ENCODE assay signal across 26 mouse cellular contexts in the genomic region with DNA sequence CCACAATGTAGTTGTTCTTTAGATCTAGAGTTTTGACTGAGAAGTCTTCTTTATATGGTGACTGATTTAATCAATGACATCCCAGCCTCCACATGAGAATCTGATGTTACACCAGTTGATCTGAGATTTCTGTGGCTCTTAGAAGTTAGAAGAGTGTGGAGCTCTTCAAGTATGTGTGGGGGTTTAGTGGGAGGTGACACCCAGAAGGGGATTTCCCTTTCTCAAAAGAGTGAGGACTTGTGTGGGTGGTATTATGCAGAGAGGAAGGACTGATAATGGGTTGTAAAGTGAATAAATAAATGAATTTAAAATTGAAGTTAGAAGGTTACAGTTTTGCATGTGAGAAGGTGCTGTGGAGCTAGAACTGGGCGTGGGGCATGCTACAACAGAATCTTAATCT.
"Had no signal": no experiment of that assay in that cellular context is flagged by ENCODE, and none has a peak within 500 bp of the region (broad histone marks: within the 10 kb centered on the region; RNA-seq: fewer than 3 reads in every experiment).

No protein-coding gene starts in this region.

- H3K27me3 ChIP-seq: heart, embryonic 13.5 days; heart, embryonic 15.5 days; hindbrain, embryonic 13.5 days; hindbrain, embryonic 15.5 days; kidney, embryonic 15.5 days; limb, embryonic 13.5 days; limb, embryonic 15.5 days; liver, embryonic 12.5 days had no signal

- H3K4me1 ChIP-seq: heart, embryonic 10.5 days; heart, embryonic 13.5 days; heart, embryonic 15.5 days; hindbrain, embryonic 13.5 days; hindbrain, embryonic 15.5 days; kidney, embryonic 15.5 days; limb, embryonic 13.5 days; limb, embryonic 15.5 days; liver, embryonic 12.5 days had no signal

- H3K4me2 ChIP-seq: heart, embryonic 13.5 days; heart, embryonic 15.5 days; hindbrain, embryonic 13.5 days; hindbrain, embryonic 15.5 days; kidney, embryonic 15.5 days; limb, embryonic 13.5 days; limb, embryonic 15.5 days; liver, embryonic 12.5 days had no signal

- H3K9me3 ChIP-seq: heart, embryonic 10.5 days; heart, embryonic 13.5 days; heart, embryonic 15.5 days; hindbrain, embryonic 13.5 days; hindbrain, embryonic 15.5 days; kidney, embryonic 15.5 days; limb, embryonic 13.5 days; limb, embryonic 15.5 days; liver, embryonic 12.5 days had no signal

- H3K36me3 ChIP-seq: heart, embryonic 10.5 days; heart, embryonic 13.5 days; heart, embryonic 15.5 days; hindbrain, embryonic 13.5 days; hindbrain, embryonic 15.5 days; kidney, embryonic 15.5 days; limb, embryonic 13.5 days; limb, embryonic 15.5 days; liver, embryonic 12.5 days had no signal

- ATAC-seq: intestine, embryonic 16.5 days; liver, embryonic 12.5 days had no signal

- H3K4me3 ChIP-seq: gastrocnemius, adult 2 months; heart, embryonic 10.5 days; heart, embryonic 13.5 days; heart, embryonic 15.5 days; hindbrain, embryonic 13.5 days; hindbrain, embryonic 15.5 days; kidney, embryonic 15.5 days; limb, embryonic 13.5 days; limb, embryonic 15.5 days; liver, embryonic 12.5 days had no signal

- DNase-seq: gastrocnemius, adult 2 months; gastrocnemius, postnatal 14 days; gastrocnemius, postnatal 36 days; heart, adult 18-20 months; heart, postnatal 14 days; heart, postnatal 36 days; kidney, adult 11 months; kidney, adult 2 months; kidney, adult 9 months; kidney, postnatal 14 days; kidney, postnatal 36 days; layer of hippocampus, adult 9-11 months; layer of hippocampus, postnatal 36 days; left cerebral cortex, postnatal 4 days had no signal

- H3K27ac ChIP-seq: gastrocnemius, adult 2 months; heart, embryonic 10.5 days; heart, embryonic 13.5 days; heart, embryonic 15.5 days; hindbrain, embryonic 13.5 days; hindbrain, embryonic 15.5 days; kidney, embryonic 15.5 days; kidney, postnatal 0 days; limb, embryonic 13.5 days; limb, embryonic 15.5 days; liver, embryonic 12.5 days; liver, embryonic 14.5 days had no signal

- H3K9ac ChIP-seq: heart, embryonic 13.5 days; heart, embryonic 15.5 days; hindbrain, embryonic 13.5 days; hindbrain, embryonic 15.5 days; kidney, embryonic 15.5 days; limb, embryonic 13.5 days; limb, embryonic 15.5 days; liver, embryonic 12.5 days; liver, embryonic 14.5 days had no signal
